Mouse (Mus musculus): Measurements from ENCODE around the gene Gimap1.

DNA sequence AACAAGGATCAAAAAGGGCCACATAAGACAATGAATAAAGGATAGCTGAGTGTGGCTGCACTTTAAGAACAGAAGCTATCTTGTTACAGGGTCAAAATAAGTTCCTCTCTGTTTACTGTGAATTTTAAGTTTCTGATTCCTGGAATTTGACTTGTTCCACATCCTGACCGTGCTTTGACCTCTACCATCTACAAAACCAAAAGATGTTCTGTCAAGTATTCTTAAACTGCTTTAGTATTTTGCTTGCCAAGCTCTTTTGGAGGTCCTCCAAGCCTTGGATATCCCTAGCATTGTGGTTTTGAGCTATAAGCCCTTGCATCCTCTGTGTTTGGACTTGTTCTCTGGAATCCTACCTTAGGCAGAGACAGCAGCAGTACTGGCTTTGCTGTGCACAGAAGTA lies 46.3 kb downstream of the Gimap1 start:
- TF ChIP-seq CTCF (IDR thresholded peaks at IDR 0.05; ENCODE audit: control insufficient read depth, insufficient read depth, insufficient read length) (no peak), MYOG (IDR thresholded peaks at IDR 0.05; ENCODE audit: control insufficient read depth, extremely low read depth, insufficient read length) (no peak), USF1 (IDR thresholded peaks at IDR 0.05; ENCODE audit: low read depth) (no peak), MAX (IDR thresholded peaks at IDR 0.05) (no peak), FOSL1 (IDR thresholded peaks at IDR 0.05; ENCODE audit: insufficient read depth, low read length, poor library complexity, severe bottlenecking) (no peak), MYOD1 (IDR thresholded peaks at IDR 0.05; ENCODE audit: control insufficient read depth, insufficient read length, low read depth) (no peak)
